Mouse (Mus musculus) heart, adult 9 months (tissue): Measurements from ENCODE around the gene Nol10.

Experiments
- DNase-seq, 2 experiments: peaks; one replicate each; pipeline ENCODE4 v3.0.0; 2022; ENCODE audit warnings: low spot score in 2 of 2

Nol10 gene

GRCm38 (mm10) chr12:17348048-17349036 lies at the start of gene Nol10:
Gene Nol10, plus strand, starts transcription at chr12:17348458.
- peak; percentile 81 to 85 for DNase-seq

GRCm38 (mm10) chr12:17299902-17300301 lies 48.4 kb upstream of the Nol10 start:
- no peak for DNase-seq

- DNase-seq, result peak in 1 of 2 experiments; percentile 9
These were observed 42.8 kb upstream of the Nol10 start for GRCm38 (mm10) chr12:17305445-17305844.

- DNase-seq, result no peak
These were observed 40.0 kb upstream of the Nol10 start for GRCm38 (mm10) chr12:17308246-17308645.

GRCm38 (mm10) chr12:17310852-17311839 lies 37.1 kb upstream of the Nol10 start:
- no peak for DNase-seq

GRCm38 (mm10) chr12:17316096-17316495 lies 32.2 kb upstream of the Nol10 start:
- DNase-seq, result no peak

- no peak for DNase-seq
These were observed 30.3 kb upstream of the Nol10 start for GRCm38 (mm10) chr12:17317970-17318369.

GRCm38 (mm10) chr12:17318453-17318852 lies 29.8 kb upstream of the Nol10 start:
- no peak for DNase-seq

- DNase-seq, result no peak
These were observed 23.4 kb upstream of the Nol10 start for GRCm38 (mm10) chr12:17324549-17325470.

GRCm38 (mm10) chr12:17329259-17329658 lies 19.0 kb upstream of the Nol10 start, which contains the start of gene Atp6v1c2:
Gene Atp6v1c2, minus strand, starts transcription at chr12:17329359.
- DNase-seq, result no peak

GRCm38 (mm10) chr12:17333459-17333858 lies 14.8 kb upstream of the Nol10 start:
- DNase-seq, result no peak

GRCm38 (mm10) chr12:17338338-17338737 lies 9.9 kb upstream of the Nol10 start:
- DNase-seq, result no peak

GRCm38 (mm10) chr12:17339114-17339905 lies 8.9 kb upstream of the Nol10 start:
- no peak for DNase-seq

- peak in 1 of 2 experiments; percentile 10 for DNase-seq
These were observed 771 bp upstream of the Nol10 start for GRCm38 (mm10) chr12:17347327-17348047.

GRCm38 (mm10) chr12:17350106-17350505 lies 1.8 kb downstream of the Nol10 start:
- no peak for DNase-seq

- DNase-seq, result no peak
These were observed 8.6 kb downstream of the Nol10 start for GRCm38 (mm10) chr12:17356853-17357252.

- DNase-seq, result no peak
These were observed 9.5 kb downstream of the Nol10 start for GRCm38 (mm10) chr12:17357795-17358194.

GRCm38 (mm10) chr12:17358981-17359380 lies 10.7 kb downstream of the Nol10 start:
- peak in 1 of 2 experiments; percentile 7 for DNase-seq

GRCm38 (mm10) chr12:17360104-17360503 lies 11.8 kb downstream of the Nol10 start:
- DNase-seq, result no peak
